Mouse (Mus musculus): Measurements from ENCODE around the gene Ppm1n. TPM values are rescaled to one million over a fixed set of nuclear protein-coding genes. Genes with fewer than 3 reads are reported as not detected.

The Ppm1n gene
- polyA plus RNA-seq, 1 experiment from 2014 or later, result 0.51 TPM

- WGBS, result 2% methylated on average over 19 of the region's 19 CpGs
- Histone ChIP-seq H3K4me3 (peak overlapping the region; percentile 99), H3K27ac (peak overlapping the region; percentile 94), H3K27me3 (ENCODE audit: poor library complexity, severe bottlenecking) (no peaks in the 10 kb centered on the region), H3K9me3 (no peaks in the 10 kb centered on the region), H3K36me3 (replicated peaks) (peaks cover 33% of the 10 kb centered on the region), H3K4me1 (peaks cover 53% of the 10 kb centered on the region)
- peak; percentile 58 for DNase-seq (ENCODE audit: extremely low spot score, low spot score)
These were observed 10.0 kb downstream of the Ppm1n start for GRCm38 (mm10) chr7:19269721-19270441.

- no peak for DNase-seq (ENCODE audit: extremely low spot score, low spot score)
- H3K27me3 ChIP-seq (ENCODE audit: poor library complexity, severe bottlenecking), result no peaks in the 10 kb centered on the region
- peak overlapping the region; percentile 99 for H3K4me3 ChIP-seq
- peaks cover 41% of the 10 kb centered on the region for H3K36me3 ChIP-seq (replicated peaks)
- H3K9me3 ChIP-seq, result no peaks in the 10 kb centered on the region
- peak overlapping the region; percentile 94 for H3K27ac ChIP-seq
- H3K4me1 ChIP-seq, result peaks cover 53% of the 10 kb centered on the region
- 55% methylated on average over 10 of the region's 10 CpGs for WGBS
These were observed 10.7 kb downstream of the Ppm1n start for GRCm38 (mm10) chr7:19268993-19269681.

- WGBS, result 82% methylated on average over 10 of the region's 10 CpGs
- Histone ChIP-seq H3K36me3 (replicated peaks) (peaks cover 62% of the 10 kb centered on the region), H3K27me3 (ENCODE audit: poor library complexity, severe bottlenecking) (no peaks in the 10 kb centered on the region), H3K9me3 (no peaks in the 10 kb centered on the region), H3K4me1 (peaks cover 48% of the 10 kb centered on the region), H3K27ac (no peak overlapping the region), H3K4me3 (no peak overlapping the region)
- no peak for DNase-seq (ENCODE audit: extremely low spot score, low spot score)
These were observed 12.8 kb downstream of the Ppm1n start for GRCm38 (mm10) chr7:19267051-19267450.

GRCm38 (mm10) chr7:19265928-19266822 is 13.7 kb downstream of the Ppm1n start:
- no peak for DNase-seq (ENCODE audit: extremely low spot score, low spot score)
- no peak overlapping the region for H3K4me3 ChIP-seq
- peaks cover 48% of the 10 kb centered on the region for H3K4me1 ChIP-seq
- H3K27ac ChIP-seq, result no peak overlapping the region; the same call in 1 of the 2 replicates
- no peaks in the 10 kb centered on the region for H3K9me3 ChIP-seq
- H3K27me3 ChIP-seq (ENCODE audit: poor library complexity, severe bottlenecking), result no peaks in the 10 kb centered on the region
- WGBS, result 89% methylated on average over 10 of the region's 10 CpGs
- peaks cover 70% of the 10 kb centered on the region for H3K36me3 ChIP-seq (replicated peaks)

GRCm38 (mm10) chr7:19265147-19265546 is 14.7 kb downstream of the Ppm1n start:
- no peak for DNase-seq (ENCODE audit: extremely low spot score, low spot score)
- Histone ChIP-seq H3K36me3 (replicated peaks) (peaks cover 81% of the 10 kb centered on the region), H3K9me3 (no peaks in the 10 kb centered on the region), H3K4me1 (peaks cover 39% of the 10 kb centered on the region), H3K27me3 (ENCODE audit: poor library complexity, severe bottlenecking) (no peaks in the 10 kb centered on the region), H3K27ac (no peak overlapping the region), H3K4me3 (no peak overlapping the region; the same call in 1 of the 2 replicates)
- WGBS, result 92% methylated on average over 7 of the region's 7 CpGs

- Histone ChIP-seq H3K9me3 (no peaks in the 10 kb centered on the region), H3K27ac (no peak overlapping the region), H3K36me3 (replicated peaks) (peaks cover 86% of the 10 kb centered on the region), H3K4me1 (peaks cover 11% of the 10 kb centered on the region), H3K4me3 (no peak overlapping the region), H3K27me3 (ENCODE audit: poor library complexity, severe bottlenecking) (no peaks in the 10 kb centered on the region)
- 93% methylated on average over 3 of the region's 3 CpGs for WGBS
- no peak for DNase-seq (ENCODE audit: extremely low spot score, low spot score)
These were observed 21.5 kb downstream of the Ppm1n start for GRCm38 (mm10) chr7:19258336-19258735.

- 37% methylated on average over 11 of the region's 11 CpGs for WGBS
- Histone ChIP-seq H3K4me1 (peaks cover 11% of the 10 kb centered on the region), H3K27ac (no peak overlapping the region; the same call in 1 of the 2 replicates), H3K9me3 (no peaks in the 10 kb centered on the region), H3K27me3 (ENCODE audit: poor library complexity, severe bottlenecking) (no peaks in the 10 kb centered on the region), H3K36me3 (replicated peaks) (peaks cover 78% of the 10 kb centered on the region), H3K4me3 (0 out of 2 replicates have a peak overlapping the region, but pooled peaks have one; percentile 5)
- DNase-seq (ENCODE audit: extremely low spot score, low spot score), result peak; percentile 67
These were observed 22.4 kb downstream of the Ppm1n start for GRCm38 (mm10) chr7:19257390-19258022.

- Histone ChIP-seq H3K27me3 (ENCODE audit: poor library complexity, severe bottlenecking) (no peaks in the 10 kb centered on the region), H3K4me1 (peaks cover 11% of the 10 kb centered on the region), H3K27ac (no peak overlapping the region), H3K36me3 (replicated peaks) (peaks cover 69% of the 10 kb centered on the region), H3K9me3 (no peaks in the 10 kb centered on the region), H3K4me3 (no peak overlapping the region)
- DNase-seq (ENCODE audit: extremely low spot score, low spot score), result no peak
- 91% methylated on average over 7 of the region's 7 CpGs for WGBS
These were observed 23.3 kb downstream of the Ppm1n start for GRCm38 (mm10) chr7:19256567-19256966.

GRCm38 (mm10) chr7:19255395-19255794 is 24.5 kb downstream of the Ppm1n start:
- Histone ChIP-seq H3K27ac (no peak overlapping the region), H3K4me1 (peaks cover 11% of the 10 kb centered on the region), H3K9me3 (no peaks in the 10 kb centered on the region), H3K4me3 (no peak overlapping the region), H3K27me3 (ENCODE audit: poor library complexity, severe bottlenecking) (no peaks in the 10 kb centered on the region), H3K36me3 (replicated peaks) (peaks cover 57% of the 10 kb centered on the region)
- DNase-seq (ENCODE audit: extremely low spot score, low spot score), result no peak
- 86% methylated on average over 17 of the region's 17 CpGs for WGBS

- no peak for DNase-seq (ENCODE audit: extremely low spot score, low spot score)
- H3K4me1 ChIP-seq, result peaks cover 11% of the 10 kb centered on the region
- H3K4me3 ChIP-seq, result no peak overlapping the region
- no peaks in the 10 kb centered on the region for H3K27me3 ChIP-seq (ENCODE audit: poor library complexity, severe bottlenecking)
- 74% methylated on average over 5 of the region's 5 CpGs for WGBS
- H3K27ac ChIP-seq, result no peak overlapping the region
- H3K36me3 ChIP-seq (replicated peaks), result peaks cover 39% of the 10 kb centered on the region
- no peaks in the 10 kb centered on the region for H3K9me3 ChIP-seq
These were observed 26.4 kb downstream of the Ppm1n start for GRCm38 (mm10) chr7:19253437-19253836.

GRCm38 (mm10) chr7:19252078-19252477 is 27.8 kb downstream of the Ppm1n start:
- H3K4me3 ChIP-seq, result no peak overlapping the region
- WGBS, result 86% methylated on average over 4 of the region's 4 CpGs

GRCm38 (mm10) chr7:19247511-19247910 is 32.4 kb downstream of the Ppm1n start:
- WGBS, result 96% methylated on average over 2 of the region's 2 CpGs
- Histone ChIP-seq H3K27ac (no peak overlapping the region), H3K9me3 (no peaks in the 10 kb centered on the region), H3K27me3 (ENCODE audit: poor library complexity, severe bottlenecking) (no peaks in the 10 kb centered on the region), H3K4me1 (no peaks in the 10 kb centered on the region; the same call in 1 of the 2 replicates), H3K36me3 (replicated peaks) (peaks cover 37% of the 10 kb centered on the region), H3K4me3 (no peak overlapping the region)
- no peak for DNase-seq (ENCODE audit: extremely low spot score, low spot score)

More at GRCm38 (mm10) chr7:19252078-19252477, 27.8 kb downstream of the Ppm1n start:
- no peak for DNase-seq (ENCODE audit: extremely low spot score, low spot score)
- no peaks in the 10 kb centered on the region for H3K4me1 ChIP-seq
- no peaks in the 10 kb centered on the region for H3K9me3 ChIP-seq
- H3K27me3 ChIP-seq (ENCODE audit: poor library complexity, severe bottlenecking), result no peaks in the 10 kb centered on the region
- peaks cover 32% of the 10 kb centered on the region for H3K36me3 ChIP-seq (replicated peaks)
- H3K27ac ChIP-seq, result no peak overlapping the region

Data from forebrain, embryonic 10.5 days (tissue).